Mouse (Mus musculus) thymus, adult 2 months (tissue): ENCODE measurements around the gene Etv5. TPM values are rescaled to one million over a fixed set of nuclear protein-coding genes. Genes with fewer than 3 reads are reported as not detected.

Source experiments
- DNase-seq: peaks from one replicate; pipeline ENCODE4 v3.0.0; 2021
- H3K27ac ChIP-seq: fragments of 200-500 bp; 2 replicates; pipeline ENCODE4 v1.5.1; 2012; ENCODE audit warnings: low read length, control low read depth; ENCODE audit not compliant: control insufficient read depth, insufficient read depth
- H3K27me3 ChIP-seq: fragments of 200-500 bp; 2 replicates; pipeline ENCODE4 v1.6.1; 2012; ENCODE audit warnings: mild to moderate bottlenecking, low read length, moderate library complexity, mixed read lengths; ENCODE audit not compliant: control insufficient read depth, insufficient read depth
- H3K36me3 ChIP-seq: fragments of 200-500 bp; 2 replicates; pipeline ENCODE4 v1.6.1; 2012; ENCODE audit warnings: mild to moderate bottlenecking, low read length, moderate library complexity; ENCODE audit not compliant: control insufficient read depth, insufficient read depth
- H3K4me1 ChIP-seq: fragments of 200-500 bp; replicated peaks from 2 replicates; pipeline ENCODE4 v1.6.1; 2012; ENCODE audit warnings: low read length; ENCODE audit not compliant: control insufficient read depth, insufficient read depth
- H3K4me3 ChIP-seq: fragments of 200-500 bp; 2 replicates; pipeline ENCODE4 v1.5.1; 2012; ENCODE audit warnings: mild to moderate bottlenecking, low read length, control low read depth, moderate library complexity; ENCODE audit not compliant: control insufficient read depth, insufficient read depth
- CTCF ChIP-seq: fragments of 200-500 bp; IDR thresholded peaks from 2 replicates; pipeline ENCODE4 v1.5.1; 2012; ENCODE audit warnings: mild to moderate bottlenecking, control low read depth, low read length, moderate library complexity, borderline replicate concordance; ENCODE audit not compliant: control insufficient read depth, poor library complexity, insufficient read depth; ENCODE audit errors: extremely low read depth
- POLR2A ChIP-seq: fragments of 200-500 bp; IDR thresholded peaks from 2 replicates; pipeline ENCODE4 v1.6.1; 2012; ENCODE audit warnings: mild to moderate bottlenecking, low read length, control low read depth, moderate library complexity; ENCODE audit not compliant: control insufficient read depth, poor library complexity, insufficient read depth; ENCODE audit errors: extremely low read depth
- WGBS: fragments of 180-500 bp; shearing (Covaris S2); methylation state at CpG from one replicate; pipeline ENCODE4 v1.1.7; 2018; 5-methylcytosine and 5-hydroxymethylcytosine counted together
- polyA plus RNA-seq: library from polyadenylated mRNA; depleted of rRNA; stranded (reverse); fragments of >200 nt; gene quantifications from 2 replicates; pipeline ENCODE4 v1.2.3, GENCODE M21; 2012; rRNA removed

Etv5 gene
- polyA plus RNA-seq, 1 experiment = 7.3 TPM

- WGBS = 91% methylated on average over 3 of the region's 3 CpGs
- Histone ChIP-seq H3K4me1 (no peaks in the 10 kb centered on the region), H3K36me3 (no peaks in the 10 kb centered on the region), H3K27me3 (no peaks in the 10 kb centered on the region), H3K4me3 (no peak overlapping the region), H3K27ac (no peak overlapping the region)
- TF ChIP-seq CTCF = no peak
- no peak for TF ChIP-seq POLR2A
- no peak for DNase-seq
Measured at GRCm38 (mm10) chr16:22335781-22336180, 103.7 kb downstream of the Etv5 start.

Other genes with a start within 250 kb of the Etv5 start
- 67.9 and 70.4 TPM in 2 replicates for gene Tra2b, start 173.7 kb downstream of the Etv5 start, polyA plus RNA-seq
- gene Dgkg, start 217.5 kb upstream of the Etv5 start, polyA plus RNA-seq = 8.1 and 9.0 TPM in 2 replicates